Mouse (Mus musculus) forebrain, embryonic 16.5 days (tissue): Measurements from ENCODE around the gene Git2. TPM values are rescaled to one million over a fixed set of nuclear protein-coding genes. Genes with fewer than 3 reads are reported as not detected.

Experiments
- ATAC-seq: fragments of 200-750 bp; cut with Nextera tagmentation; 2 replicates; pipeline ENCODE4 v1.8.0; 2017; ENCODE audit warnings: mild to moderate bottlenecking, moderate library complexity
- H3K27ac ChIP-seq: fragments of 300-500 bp; sonication (generic); 2 replicates; pipeline ENCODE4 v1.5.1; 2014; ENCODE audit warnings: low read length, control low read depth
- H3K27me3 ChIP-seq: fragments of 300-500 bp; sonication (generic); replicated peaks from 2 replicates; pipeline ENCODE4 v1.6.1; 2014; ENCODE audit warnings: low read length; ENCODE audit not compliant: control insufficient read depth, insufficient read depth
- H3K36me3 ChIP-seq: fragments of 300-500 bp; sonication (generic); 2 replicates; pipeline ENCODE4 v1.6.1; 2014; ENCODE audit not compliant: control insufficient read depth, insufficient read depth
- H3K4me1 ChIP-seq: fragments of 300-500 bp; sonication (generic); replicated peaks from 2 replicates; pipeline ENCODE4 v1.6.1; 2014; ENCODE audit warnings: low read length; ENCODE audit not compliant: control insufficient read depth, insufficient read depth
- H3K4me2 ChIP-seq: fragments of 300-500 bp; sonication (generic); 2 replicates; pipeline ENCODE4 v1.6.1; 2014; ENCODE audit warnings: mild to moderate bottlenecking, low read length, control low read depth
- H3K4me3 ChIP-seq: fragments of 300-500 bp; sonication (generic); replicated peaks from 2 replicates; pipeline ENCODE4 v1.5.1; 2014; ENCODE audit warnings: mild to moderate bottlenecking, low read length, control low read depth
- H3K9ac ChIP-seq: fragments of 300-500 bp; sonication (generic); replicated peaks from 2 replicates; pipeline ENCODE4 v1.6.1; 2014; ENCODE audit warnings: low read depth, low read length, control low read depth
- H3K9me3 ChIP-seq: fragments of 300-500 bp; sonication (generic); 2 replicates; pipeline ENCODE4 v1.6.1; 2016; ENCODE audit warnings: low read length; ENCODE audit not compliant: control insufficient read depth
- WGBS: fragments of 180-500 bp; shearing (Covaris S2); extraction: QIAGEN DNeasy Blood & Tissue Kit; methylation state at CpG from one replicate; pipeline ENCODE4 v1.1.7; 2014; 5-methylcytosine and 5-hydroxymethylcytosine counted together
- polyA plus RNA-seq: library from polyadenylated mRNA; unstranded; fragments of >200 nt; fragmentation: Nextera tagmentation; extraction: Ambion mirVana; gene quantifications from 2 replicates; pipeline ENCODE4 v1.2.1, GENCODE M21; 2015

The Git2 gene
- polyA plus RNA-seq, 1 experiment from 2014 or later, result 58.5 TPM

DNA sequence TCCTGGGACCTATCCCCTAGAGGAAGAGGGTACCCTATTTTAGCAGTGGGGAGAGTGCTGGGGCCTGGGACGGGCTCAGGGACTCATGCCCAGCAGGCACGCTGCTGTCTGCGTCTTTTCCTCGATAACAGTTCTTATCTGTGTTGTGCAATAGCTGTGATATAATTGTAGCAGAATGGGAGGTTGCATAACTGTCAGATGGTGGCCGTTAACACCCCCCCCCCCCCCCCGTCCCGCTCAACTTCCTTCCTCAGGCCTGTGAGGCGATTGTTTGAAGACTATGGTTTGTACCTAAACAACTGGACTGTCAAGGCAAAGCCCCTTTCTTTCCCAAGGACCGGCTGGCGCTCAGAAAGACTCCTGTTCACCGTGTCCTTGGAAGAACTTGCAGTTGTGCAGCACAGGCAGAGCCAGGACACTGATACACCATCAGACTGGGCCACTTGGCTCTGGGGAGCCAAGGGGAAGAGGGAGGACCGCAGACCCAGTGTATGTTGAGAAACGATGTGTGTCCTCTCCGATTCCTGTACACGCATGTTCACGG lies 9.4 kb upstream of the Git2 start:
- H3K4me3 ChIP-seq, result no peak overlapping the region
- no peak overlapping the region for H3K27ac ChIP-seq
- peaks cover 3% of the 10 kb centered on the region; the same call in 1 of the 2 replicates for H3K36me3 ChIP-seq
- 82% methylated on average over 16 of the region's 16 CpGs for WGBS
- no peak overlapping the region for H3K4me2 ChIP-seq
- H3K9me3 ChIP-seq, result no peaks in the 10 kb centered on the region
- H3K9ac ChIP-seq, result no peak overlapping the region
- no peaks in the 10 kb centered on the region for H3K27me3 ChIP-seq
- no peaks in the 10 kb centered on the region for H3K4me1 ChIP-seq
- ATAC-seq, result no peak

DNA sequence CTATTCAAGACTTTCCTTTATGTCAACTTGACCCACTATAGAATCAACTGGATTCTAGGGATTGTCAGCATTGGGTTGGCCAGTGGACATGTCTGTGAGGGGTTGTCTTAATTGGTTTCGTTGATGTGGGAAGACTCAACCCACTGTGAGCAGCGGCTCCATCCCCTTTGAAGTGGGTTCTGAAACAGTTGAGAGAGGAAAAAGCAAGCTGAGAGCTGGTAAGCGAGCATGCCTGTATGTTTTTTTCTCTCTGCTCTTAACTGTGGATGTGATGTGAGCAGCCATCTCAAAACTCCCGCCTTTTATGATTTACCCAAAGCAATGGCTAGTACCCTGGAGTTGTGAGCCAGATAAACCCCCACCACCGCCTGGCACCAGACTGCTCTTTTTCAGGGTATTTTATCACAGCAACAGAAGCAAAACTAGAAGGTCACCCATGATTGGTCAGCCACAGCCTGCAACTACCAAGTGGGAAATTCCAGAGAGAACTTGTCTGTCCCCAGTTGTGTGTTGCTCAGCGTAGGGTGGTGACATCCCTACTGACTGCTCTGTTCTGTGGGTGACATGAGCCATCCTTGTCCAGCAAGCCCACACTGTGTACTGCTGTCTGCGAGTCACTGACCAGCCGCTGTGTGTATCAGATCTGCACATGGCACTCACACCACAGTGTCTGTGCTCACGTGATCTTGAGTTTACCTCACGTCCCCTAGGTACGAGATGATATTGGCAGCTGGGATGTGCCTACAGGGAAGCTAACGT lies 8.3 kb upstream of the Git2 start:
- peaks cover under 1% of the 10 kb centered on the region; the same call in 1 of the 2 replicates for H3K36me3 ChIP-seq
- H3K4me1 ChIP-seq, result no peaks in the 10 kb centered on the region
- no peak overlapping the region for H3K4me3 ChIP-seq
- no peak overlapping the region for H3K27ac ChIP-seq
- no peak overlapping the region for H3K4me2 ChIP-seq
- H3K27me3 ChIP-seq, result no peaks in the 10 kb centered on the region
- H3K9me3 ChIP-seq, result no peaks in the 10 kb centered on the region
- 85% methylated on average over 12 of the region's 12 CpGs for WGBS
- no peak for ATAC-seq
- H3K9ac ChIP-seq, result no peak overlapping the region

DNA sequence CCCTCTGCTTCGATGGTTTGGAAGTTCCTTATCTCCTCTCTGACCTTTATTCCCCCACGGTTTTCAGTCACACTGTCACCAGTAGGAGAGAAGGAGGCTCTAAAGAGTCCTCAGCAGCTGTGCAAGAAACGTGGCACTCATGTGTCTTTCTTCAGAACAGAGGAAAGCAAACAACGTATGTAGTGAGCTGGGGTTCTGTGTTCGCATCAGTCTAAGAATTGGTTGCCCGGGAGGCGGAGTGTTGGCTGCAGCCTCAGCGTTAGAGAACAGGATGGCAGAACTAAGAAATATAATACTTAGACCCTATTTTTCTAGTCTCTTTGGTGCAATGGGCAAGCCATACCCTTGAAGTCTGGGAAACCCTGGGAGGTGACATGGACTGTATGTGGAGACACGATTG lies 7.7 kb upstream of the Git2 start:
- H3K4me2 ChIP-seq, result no peak overlapping the region
- H3K9ac ChIP-seq, result no peak overlapping the region
- H3K4me1 ChIP-seq, result peaks cover under 1% of the 10 kb centered on the region; the same call in 1 of the 2 replicates
- no peak overlapping the region for H3K4me3 ChIP-seq
- ATAC-seq, result no peak
- no peak overlapping the region for H3K27ac ChIP-seq
- 89% methylated on average over 9 of the region's 9 CpGs for WGBS
- no peaks in the 10 kb centered on the region for H3K27me3 ChIP-seq
- H3K9me3 ChIP-seq, result no peaks in the 10 kb centered on the region
- H3K36me3 ChIP-seq, result no peaks in the 10 kb centered on the region; the same call in 1 of the 2 replicates

DNA sequence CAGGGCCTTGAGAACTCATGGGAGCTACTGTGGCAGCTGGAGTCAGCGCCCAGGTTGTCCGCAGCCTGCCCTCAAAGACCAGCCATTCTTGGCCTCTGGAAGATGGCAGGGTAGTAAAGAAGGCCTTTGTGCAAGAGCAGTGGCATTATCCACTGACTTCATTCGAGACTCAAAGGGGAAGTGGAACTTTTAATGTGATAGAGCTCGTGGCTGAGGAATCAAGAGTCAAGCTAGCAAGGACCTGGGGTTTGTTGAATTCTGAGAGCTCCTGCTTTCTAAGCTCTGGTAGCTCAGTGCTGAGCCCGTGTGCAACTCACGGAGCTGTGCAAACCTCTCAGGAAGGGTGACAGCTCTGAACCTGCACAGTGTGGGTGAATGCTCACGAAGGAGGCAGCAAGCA lies 5.6 kb upstream of the Git2 start:
- H3K9me3 ChIP-seq, result no peaks in the 10 kb centered on the region
- H3K4me3 ChIP-seq, result no peak overlapping the region
- H3K4me2 ChIP-seq, result no peak overlapping the region
- no peak overlapping the region for H3K9ac ChIP-seq
- peaks cover 17% of the 10 kb centered on the region for H3K4me1 ChIP-seq
- no peaks in the 10 kb centered on the region for H3K27me3 ChIP-seq
- no peaks in the 10 kb centered on the region for H3K36me3 ChIP-seq
- no peak overlapping the region for H3K27ac ChIP-seq
- WGBS, result 89% methylated on average over 7 of the region's 7 CpGs
- ATAC-seq, result no peak

DNA sequence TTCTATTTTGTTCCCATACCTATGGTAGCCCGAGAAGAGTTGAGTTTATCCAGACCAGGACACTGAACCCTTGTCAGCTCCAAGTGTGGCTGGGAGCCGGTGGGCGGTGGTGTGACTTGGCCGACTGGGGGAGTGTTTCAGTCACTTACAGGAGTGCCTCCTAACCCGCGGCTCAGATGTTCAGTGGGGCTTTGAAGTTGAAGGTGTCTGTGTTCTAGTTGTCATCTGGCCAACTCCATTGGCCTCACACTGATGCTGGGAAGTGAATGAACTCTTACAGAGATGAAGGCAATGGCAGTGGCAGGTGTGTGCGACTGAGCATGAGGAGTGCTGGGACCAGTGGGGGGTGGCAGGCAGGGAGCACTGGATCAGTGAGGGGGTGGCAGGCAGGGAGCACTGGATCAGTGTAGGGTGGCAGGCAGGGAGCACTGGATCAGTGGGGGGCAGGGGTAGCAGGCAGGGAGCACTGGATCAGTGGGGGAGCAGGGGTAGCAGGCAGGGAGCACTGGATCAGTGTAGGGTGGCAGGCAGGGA lies 4.7 kb upstream of the Git2 start:
- Histone ChIP-seq H3K4me3 (no peak overlapping the region), H3K9ac (no peak overlapping the region), H3K27me3 (no peaks in the 10 kb centered on the region), H3K36me3 (no peaks in the 10 kb centered on the region), H3K27ac (no peak overlapping the region), H3K4me1 (peaks cover 22% of the 10 kb centered on the region), H3K4me2 (no peak overlapping the region), H3K9me3 (no peaks in the 10 kb centered on the region)
- no peak for ATAC-seq
- 81% methylated on average over 7 of the region's 7 CpGs for WGBS

DNA sequence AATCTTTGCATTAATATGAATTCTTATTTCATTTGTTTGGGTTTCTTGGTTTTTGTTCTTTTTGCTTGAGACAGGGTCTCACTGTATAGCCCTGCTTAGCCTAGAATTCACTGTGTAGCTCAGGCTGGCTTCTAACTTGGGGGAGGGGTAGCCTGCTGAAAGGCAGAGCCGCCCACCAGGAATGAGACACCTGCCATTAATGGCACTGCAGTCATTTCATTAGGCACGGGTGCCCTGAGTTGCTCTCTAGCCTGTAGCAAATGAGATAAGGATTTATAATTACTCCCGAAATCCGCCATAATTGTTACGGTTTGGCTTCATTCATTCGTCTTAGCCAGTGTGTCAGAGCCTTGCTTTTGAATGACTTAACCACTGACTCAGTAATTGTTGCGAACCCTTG lies 857 bp upstream of the Git2 start:
- Histone ChIP-seq H3K27me3 (no peaks in the 10 kb centered on the region), H3K9me3 (no peaks in the 10 kb centered on the region), H3K27ac (no peak overlapping the region), H3K4me2 (peak overlapping the region; percentile 98), H3K4me1 (peaks cover 39% of the 10 kb centered on the region), H3K4me3 (peak overlapping the region; percentile 98), H3K9ac (no peak overlapping the region), H3K36me3 (no peaks in the 10 kb centered on the region)
- ATAC-seq, result no peak
- 44% methylated on average over 7 of the region's 7 CpGs for WGBS

DNA sequence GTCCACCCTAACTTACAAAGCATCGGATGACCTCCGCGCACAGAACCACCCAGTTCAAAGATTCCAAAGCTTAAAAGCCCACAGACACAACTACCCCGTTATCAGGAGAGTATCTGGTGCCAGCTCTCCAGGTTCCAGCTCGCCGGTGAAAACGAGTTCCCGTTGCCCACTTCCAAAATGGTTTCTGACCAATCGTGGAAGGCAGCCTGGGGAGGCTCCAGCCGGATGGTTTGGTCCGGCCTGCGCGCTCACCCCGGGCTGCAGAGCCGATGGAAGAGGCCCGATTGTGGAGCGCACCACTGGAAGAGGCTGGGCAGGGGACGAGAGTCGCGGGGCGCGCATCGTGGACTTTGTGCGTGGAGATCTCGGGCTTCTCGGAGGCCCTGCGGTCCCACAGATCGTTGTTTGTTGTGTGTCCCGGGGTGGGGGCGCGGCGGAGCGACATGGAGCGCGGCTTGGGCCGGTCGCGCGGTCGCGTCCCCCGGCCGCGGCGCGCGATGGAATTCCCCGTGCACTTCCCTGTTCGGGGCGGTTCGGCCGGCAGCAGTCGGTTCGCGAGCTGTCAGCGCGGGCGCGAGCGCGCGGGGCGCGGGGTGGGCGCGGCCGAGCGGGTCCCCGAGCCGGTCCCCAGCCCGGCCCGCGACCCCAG lies 790 bp downstream of the Git2 start, which contains the start of gene Ankrd13a:
TSS of gene Ankrd13a (plus strand) at position 275 of the 649 bp plus-strand sequence.
- under 1% methylated on average over 49 of the region's 73 CpGs for WGBS
- Histone ChIP-seq H3K36me3 (no peaks in the 10 kb centered on the region), H3K9me3 (no peaks in the 10 kb centered on the region), H3K4me3 (peak within 1 kb of the TSS; percentile 98), H3K27ac (peak within 1 kb of the TSS; percentile 89), H3K4me2 (peak within 1 kb of the TSS; percentile 98), H3K9ac (peak within 1 kb of the TSS; percentile 77), H3K27me3 (no peaks in the 10 kb centered on the region), H3K4me1 (peaks cover 39% of the 10 kb centered on the region)
- peak; percentile 90 for ATAC-seq

DNA sequence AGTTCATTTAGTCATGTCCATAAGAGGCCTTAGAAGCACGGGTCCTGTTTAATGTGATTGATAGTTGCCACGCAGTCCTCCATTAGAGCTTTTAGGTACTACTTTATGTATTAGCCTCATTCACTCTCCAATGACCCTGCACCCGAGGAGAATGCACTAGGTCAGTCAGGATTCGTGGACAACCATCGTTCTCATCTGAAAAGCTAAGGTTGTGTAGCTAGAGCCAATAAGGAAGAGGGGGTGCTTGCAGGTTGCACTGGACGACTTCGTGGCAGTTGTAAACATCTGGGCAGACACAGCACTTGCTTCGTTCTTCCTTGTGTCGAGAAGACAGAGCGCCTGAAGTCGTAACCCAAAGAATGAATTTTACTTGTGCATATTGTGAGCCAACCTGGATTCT lies 1.5 kb downstream of the Git2 start:
- ATAC-seq, result no peak
- Histone ChIP-seq H3K27me3 (no peaks in the 10 kb centered on the region), H3K4me2 (peak overlapping the region; percentile 98), H3K9ac (peak overlapping the region; percentile 77), H3K9me3 (no peaks in the 10 kb centered on the region), H3K4me1 (peaks cover 39% of the 10 kb centered on the region), H3K36me3 (no peaks in the 10 kb centered on the region), H3K4me3 (peak overlapping the region; percentile 98), H3K27ac (peak overlapping the region; percentile 89)
- 1% methylated on average over 11 of the region's 11 CpGs for WGBS

DNA sequence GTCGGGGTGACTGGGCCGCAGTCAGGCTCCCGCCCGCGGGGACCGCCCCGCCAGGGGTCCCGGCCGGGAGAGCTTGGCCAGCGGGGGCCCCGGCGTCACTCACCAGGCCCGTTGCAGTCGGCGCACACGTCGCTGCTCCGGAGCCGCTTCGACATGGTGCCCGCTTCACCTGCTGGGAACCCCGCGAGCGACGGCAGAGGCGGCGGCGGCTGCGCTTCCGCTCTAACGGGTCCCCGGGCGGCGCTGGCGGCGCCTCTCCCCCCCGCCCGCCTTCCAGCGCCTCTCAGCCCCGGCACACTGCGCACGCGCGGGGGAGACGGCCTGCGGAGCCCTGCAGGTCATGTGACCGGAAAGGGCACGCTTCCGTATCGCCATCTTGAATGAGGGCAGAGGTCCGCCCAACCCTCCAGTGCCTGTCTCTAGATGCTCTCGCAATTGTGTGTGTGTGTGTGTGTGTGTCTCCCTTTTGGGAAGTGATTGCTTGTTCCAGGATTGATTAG lies 2.1 kb downstream of the Git2 start:
- Histone ChIP-seq H3K36me3 (no peaks in the 10 kb centered on the region), H3K9ac (peak overlapping the region; percentile 94), H3K4me1 (peaks cover 39% of the 10 kb centered on the region), H3K27me3 (no peaks in the 10 kb centered on the region), H3K27ac (peak overlapping the region; percentile 89), H3K9me3 (no peaks in the 10 kb centered on the region), H3K4me3 (peak overlapping the region; percentile 98), H3K4me2 (peak overlapping the region; percentile 98)
- WGBS, result under 1% methylated on average over 52 of the region's 52 CpGs
- peak; percentile 75 for ATAC-seq
